ENCODE assay signal across 8 mouse cellular contexts in genomic region chr16:94527152-94527534, GRCm38 (mm10). TPM values are rescaled to one million over a fixed set of nuclear protein-coding genes. Genes with fewer than 3 reads are reported as not detected.
DNase-seq lines count a peak whose midpoint lies in the region; ATAC-seq and TF ChIP-seq lines count a peak whose summit lies in the region.

No protein-coding gene starts in this region.

- no peak for TF ChIP-seq CTCF in kidney, adult 2 months (conservative IDR thresholded peaks at IDR 0.05; ENCODE audit: insufficient read depth, insufficient read length, low read depth, low read length)

- H3K36me3 ChIP-seq in kidney, adult 2 months (ENCODE audit: control insufficient read depth, insufficient read depth, low read length), result no peaks in the 10 kb centered on the region
- no peaks in the 10 kb centered on the region for H3K36me3 ChIP-seq in hindbrain, embryonic 11.5 days (ENCODE audit: control insufficient read depth, insufficient read depth, low read length)
- no peaks in the 10 kb centered on the region for H3K36me3 ChIP-seq in midbrain, embryonic 12.5 days

- DNase-seq in kidney, adult 2 months, result no peak
- no peak for DNase-seq in kidney, postnatal 10 days
- peak; percentile 5 for DNase-seq in NIH3T3 (ENCODE audit: low read depth)
- DNase-seq in hindbrain, embryonic 11.5 days (ENCODE audit: low spot score), result no peak
- DNase-seq in cerebellum, adult 11 months, result no peak
- DNase-seq in cerebellum, postnatal 25 days, result no peak

- H3K9ac ChIP-seq in hindbrain, embryonic 11.5 days (ENCODE audit: low read depth, low read length), result peak overlapping the region; percentile 78
- H3K9ac ChIP-seq in midbrain, embryonic 12.5 days (replicated peaks), result peak overlapping the region; percentile 77

- H3K27ac ChIP-seq in kidney, adult 2 months (ENCODE audit: insufficient read depth, low read depth, low read length), result peak overlapping the region; percentile 95
- H3K27ac ChIP-seq in hindbrain, embryonic 11.5 days (ENCODE audit: low read depth, low read length), result peak overlapping the region; percentile 94; the same call in 1 of the 2 replicates
- peak overlapping the region; percentile 96 for H3K27ac ChIP-seq in midbrain, embryonic 12.5 days (replicated peaks)

- no peak for ATAC-seq in hindbrain, embryonic 11.5 days (ENCODE audit: low FRiP score)
- ATAC-seq in midbrain, embryonic 12.5 days (ENCODE audit: low FRiP score, low read depth), result no peak
- no peak for ATAC-seq in monocyte, adult 5-6 weeks (replicated peaks; ENCODE audit: insufficient number of reproducible peaks, low FRiP score, low TSS enrichment, poor library complexity, severe bottlenecking)

- H3K4me1 ChIP-seq in kidney, adult 2 months (ENCODE audit: control insufficient read depth, insufficient read depth, low read length), result peaks cover 11% of the 10 kb centered on the region; the same call in 1 of the 2 replicates
- peaks cover 4% of the 10 kb centered on the region; the same call in 1 of the 2 replicates for H3K4me1 ChIP-seq in hindbrain, embryonic 11.5 days (replicated peaks; ENCODE audit: control insufficient read depth, insufficient read depth, low read length)
- peaks cover 28% of the 10 kb centered on the region for H3K4me1 ChIP-seq in midbrain, embryonic 12.5 days

- peak overlapping the region; percentile 59 for H3K4me2 ChIP-seq in hindbrain, embryonic 11.5 days (replicated peaks; ENCODE audit: low read depth, low read length)
- peak overlapping the region; percentile 85 for H3K4me2 ChIP-seq in midbrain, embryonic 12.5 days (replicated peaks)

- no peaks in the 10 kb centered on the region for H3K9me3 ChIP-seq in hindbrain, embryonic 11.5 days (ENCODE audit: control insufficient read depth, low read length)
- no peaks in the 10 kb centered on the region for H3K9me3 ChIP-seq in midbrain, embryonic 12.5 days

- 2% methylated on average over 13 of the region's 13 CpGs for WGBS in kidney, adult 2 months
- 10% methylated on average over 13 of the region's 13 CpGs for WGBS in hindbrain, embryonic 11.5 days
- WGBS in midbrain, embryonic 12.5 days, result 9% methylated on average over 13 of the region's 13 CpGs

- H3K27me3 ChIP-seq in kidney, adult 2 months (replicated peaks; ENCODE audit: control insufficient read depth, insufficient read depth, low read length), result no peaks in the 10 kb centered on the region
- no peaks in the 10 kb centered on the region for H3K27me3 ChIP-seq in hindbrain, embryonic 11.5 days (ENCODE audit: control insufficient read depth, insufficient read depth, low read length)
- no peaks in the 10 kb centered on the region for H3K27me3 ChIP-seq in midbrain, embryonic 12.5 days

- peak overlapping the region; percentile 89 for H3K4me3 ChIP-seq in kidney, adult 2 months (ENCODE audit: insufficient read depth, low read depth, low read length)
- peak overlapping the region; percentile 86 for H3K4me3 ChIP-seq in hindbrain, embryonic 11.5 days (ENCODE audit: low read depth, low read length)
- peak overlapping the region; percentile 71 for H3K4me3 ChIP-seq in midbrain, embryonic 12.5 days

- TF ChIP-seq POLR2A in kidney, adult 2 months (IDR thresholded peaks at IDR 0.05; ENCODE audit: low read depth, low read length), result no peak

RNA-seq across cellular contexts. Expression of gene Vps26c, which starts 0.5 kb away (rescaled TPM):
- polyA plus RNA-seq in kidney, adult 2 months (2012; rRNA removed), result 31.4 and 34.8 TPM in 2 replicates
- polyA plus RNA-seq in hindbrain, embryonic 11.5 days (2014; fragmentation: Nextera tagmentation; extraction: Ambion mirVana), result 66.8 and 74.2 TPM in 2 replicates
- polyA plus RNA-seq in midbrain, embryonic 12.5 days (2016; fragmentation: Nextera tagmentation; extraction: Ambion mirVana), result 59.4 and 60.6 TPM in 2 replicates
- 27.9 to 44.3 TPM (median 39.2 TPM) in 3 replicates for total RNA-seq in monocyte, adult 5-6 weeks (2017)

RNA-seq across cellular contexts. Expression of gene Dyrk1a, which starts 42.7 kb away (rescaled TPM):
- 25.5 and 27.2 TPM in 2 replicates for polyA plus RNA-seq in kidney, adult 2 months (2012; rRNA removed)
- 11.9 and 17.5 TPM in 2 replicates for polyA plus RNA-seq in hindbrain, embryonic 11.5 days (2014; fragmentation: Nextera tagmentation; extraction: Ambion mirVana)
- 9.5 and 10.0 TPM in 2 replicates for polyA plus RNA-seq in midbrain, embryonic 12.5 days (2016; fragmentation: Nextera tagmentation; extraction: Ambion mirVana)
- 87.6 to 107 TPM (median 95.1 TPM) in 3 replicates for total RNA-seq in monocyte, adult 5-6 weeks (2017)
